Mouse (Mus musculus) hindbrain, embryonic 12.5 days (tissue): ENCODE data around the gene Prokr2. TPM values are rescaled to one million over a fixed set of nuclear protein-coding genes. Genes with fewer than 3 reads are reported as not detected.
A peak's percentile ranks its signal among the peaks of the same experiment; 100 is the strongest.
"Not testable (repeated sequence)": the region's sequence is repeated elsewhere in the genome, so short reads cannot be mapped to it uniquely, and the experiment has no call there.

Source experiments
- ATAC-seq: fragments of 200-750 bp; cut with Nextera tagmentation; 2 replicates; pipeline ENCODE4 v1.8.0; 2017; ENCODE audit warnings: moderate TSS enrichment; ENCODE audit not compliant: low FRiP score
- H3K27ac ChIP-seq: fragments of 300-500 bp; sonication (generic); 2 replicates; pipeline ENCODE4 v1.5.1; 2016; ENCODE audit warnings: mild to moderate bottlenecking
- H3K27me3 ChIP-seq: fragments of 300-500 bp; sonication (generic); 2 replicates; pipeline ENCODE4 v1.6.1; 2016; ENCODE audit warnings: mild to moderate bottlenecking
- H3K36me3 ChIP-seq: fragments of 300-500 bp; sonication (generic); 2 replicates; pipeline ENCODE4 v1.6.1; 2016; ENCODE audit warnings: mild to moderate bottlenecking
- H3K4me1 ChIP-seq: fragments of 300-500 bp; sonication (generic); 2 replicates; pipeline ENCODE4 v1.6.1; 2016
- H3K4me2 ChIP-seq: fragments of 300-500 bp; sonication (generic); replicated peaks from 2 replicates; pipeline ENCODE4 v1.6.1; 2016; ENCODE audit warnings: mild to moderate bottlenecking
- H3K4me3 ChIP-seq: fragments of 300-500 bp; sonication (generic); 2 replicates; pipeline ENCODE4 v1.5.1; 2016; ENCODE audit warnings: mild to moderate bottlenecking
- H3K9ac ChIP-seq: fragments of 300-500 bp; sonication (generic); 2 replicates; pipeline ENCODE4 v1.6.1; 2016; ENCODE audit warnings: mild to moderate bottlenecking, moderate library complexity
- H3K9me3 ChIP-seq: fragments of 300-500 bp; sonication (generic); replicated peaks from 2 replicates; pipeline ENCODE4 v1.6.1; 2016; ENCODE audit warnings: mild to moderate bottlenecking
- WGBS: fragments of 180-500 bp; shearing (Covaris S2); methylation state at CpG from one replicate; pipeline ENCODE4 v1.1.7; 2016; 5-methylcytosine and 5-hydroxymethylcytosine counted together
- polyA plus RNA-seq: library from polyadenylated mRNA; unstranded; fragments of >200 nt; fragmentation: Nextera tagmentation; extraction: Ambion mirVana; gene quantifications from 2 replicates; pipeline ENCODE4 v1.2.1, GENCODE M21; 2016

Prokr2 gene
- polyA plus RNA-seq, 1 experiment from 2014 or later: 1.1 TPM

- Histone ChIP-seq H3K9ac (no peak overlapping the region), H3K4me2 (no peak overlapping the region), H3K27me3 (no peaks in the 10 kb centered on the region), H3K4me1 (no peaks in the 10 kb centered on the region), H3K27ac (no peak overlapping the region), H3K9me3 (no peaks in the 10 kb centered on the region), H3K36me3 (no peaks in the 10 kb centered on the region), H3K4me3 (no peak overlapping the region)
- no peak for ATAC-seq
- 71% methylated on average over 4 of the region's 4 CpGs for WGBS
These were observed 61.7 kb downstream of the Prokr2 start for GRCm38 (mm10) chr2:132323541-132323940.

- Histone ChIP-seq H3K9ac (no peak overlapping the region), H3K4me3 (no peak overlapping the region), H3K4me1 (no peaks in the 10 kb centered on the region), H3K27ac (no peak overlapping the region), H3K4me2 (no peak overlapping the region), H3K36me3 (no peaks in the 10 kb centered on the region), H3K9me3 (no peaks in the 10 kb centered on the region), H3K27me3 (no peaks in the 10 kb centered on the region)
- 68% methylated on average over 5 of the region's 5 CpGs for WGBS
- no peak for ATAC-seq
These were observed 64.7 kb downstream of the Prokr2 start for GRCm38 (mm10) chr2:132320516-132320915.

GRCm38 (mm10) chr2:132317178-132317577 lies 68.1 kb downstream of the Prokr2 start:
- Histone ChIP-seq H3K4me1 (no peaks in the 10 kb centered on the region), H3K9me3 (no peaks in the 10 kb centered on the region; the same call in 1 of the 2 replicates), H3K9ac (no peak overlapping the region), H3K36me3 (no peaks in the 10 kb centered on the region), H3K27ac (no peak overlapping the region), H3K27me3 (no peaks in the 10 kb centered on the region), H3K4me3 (no peak overlapping the region), H3K4me2 (no peak overlapping the region)
- WGBS: 88% methylated on average over 1 of the region's 1 CpGs
- ATAC-seq: no peak

GRCm38 (mm10) chr2:132316041-132316808 lies 69.0 kb downstream of the Prokr2 start:
- H3K27me3 ChIP-seq: no peaks in the 10 kb centered on the region
- H3K27ac ChIP-seq: no peak overlapping the region
- no peak overlapping the region for H3K9ac ChIP-seq
- H3K4me2 ChIP-seq: no peak overlapping the region
- H3K4me3 ChIP-seq: no peak overlapping the region
- H3K9me3 ChIP-seq: no peaks in the 10 kb centered on the region; the same call in 1 of the 2 replicates
- H3K36me3 ChIP-seq: 0 out of 2 replicates have a peak, but pooled peaks cover 5% of the 10 kb centered on the region
- WGBS: 41% methylated on average over 8 of the region's 8 CpGs
- no peaks in the 10 kb centered on the region for H3K4me1 ChIP-seq
- ATAC-seq: peak; percentile 72

GRCm38 (mm10) chr2:132314057-132314456 lies 71.2 kb downstream of the Prokr2 start:
- H3K4me2 ChIP-seq, H3K4me3 ChIP-seq, H3K27me3 ChIP-seq, H3K4me1 ChIP-seq, H3K9ac ChIP-seq, ATAC-seq, H3K9me3 ChIP-seq, H3K27ac ChIP-seq: not testable (repeated sequence)
- 88% methylated on average over 8 of the region's 8 CpGs for WGBS
- peaks cover 21% of the 10 kb centered on the region for H3K36me3 ChIP-seq

- H3K36me3 ChIP-seq: peaks cover 23% of the 10 kb centered on the region
- no peak overlapping the region for H3K4me3 ChIP-seq
- 95% methylated on average over 2 of the region's 2 CpGs for WGBS
- no peaks in the 10 kb centered on the region for H3K4me1 ChIP-seq
- no peaks in the 10 kb centered on the region for H3K27me3 ChIP-seq
- no peaks in the 10 kb centered on the region; the same call in 1 of the 2 replicates for H3K9me3 ChIP-seq
- no peak overlapping the region for H3K4me2 ChIP-seq
- H3K9ac ChIP-seq: no peak overlapping the region
- ATAC-seq: peak; percentile 46
- H3K27ac ChIP-seq: no peak overlapping the region
These were observed 71.7 kb downstream of the Prokr2 start for GRCm38 (mm10) chr2:132313568-132313967.

- no peak overlapping the region for H3K9ac ChIP-seq
- H3K4me2 ChIP-seq: no peak overlapping the region
- H3K36me3 ChIP-seq: peaks cover 31% of the 10 kb centered on the region
- no peaks in the 10 kb centered on the region for H3K27me3 ChIP-seq
- H3K27ac ChIP-seq: no peak overlapping the region
- no peak overlapping the region for H3K4me3 ChIP-seq
- WGBS: 82% methylated on average over 5 of the region's 5 CpGs
- H3K9me3 ChIP-seq: no peaks in the 10 kb centered on the region; the same call in 1 of the 2 replicates
- ATAC-seq: no peak
- H3K4me1 ChIP-seq: no peaks in the 10 kb centered on the region
These were observed 72.6 kb downstream of the Prokr2 start for GRCm38 (mm10) chr2:132312616-132313015.

GRCm38 (mm10) chr2:132309398-132309930 lies 75.8 kb downstream of the Prokr2 start:
- no peak for ATAC-seq
- H3K27ac ChIP-seq: no peak overlapping the region
- WGBS: 95% methylated on average over 6 of the region's 6 CpGs
- H3K9me3 ChIP-seq: no peaks in the 10 kb centered on the region; the same call in 1 of the 2 replicates
- H3K36me3 ChIP-seq: peaks cover 55% of the 10 kb centered on the region
- H3K9ac ChIP-seq: no peak overlapping the region
- no peak overlapping the region for H3K4me3 ChIP-seq
- H3K4me2 ChIP-seq: no peak overlapping the region
- no peaks in the 10 kb centered on the region for H3K27me3 ChIP-seq
- no peaks in the 10 kb centered on the region for H3K4me1 ChIP-seq

DNA sequence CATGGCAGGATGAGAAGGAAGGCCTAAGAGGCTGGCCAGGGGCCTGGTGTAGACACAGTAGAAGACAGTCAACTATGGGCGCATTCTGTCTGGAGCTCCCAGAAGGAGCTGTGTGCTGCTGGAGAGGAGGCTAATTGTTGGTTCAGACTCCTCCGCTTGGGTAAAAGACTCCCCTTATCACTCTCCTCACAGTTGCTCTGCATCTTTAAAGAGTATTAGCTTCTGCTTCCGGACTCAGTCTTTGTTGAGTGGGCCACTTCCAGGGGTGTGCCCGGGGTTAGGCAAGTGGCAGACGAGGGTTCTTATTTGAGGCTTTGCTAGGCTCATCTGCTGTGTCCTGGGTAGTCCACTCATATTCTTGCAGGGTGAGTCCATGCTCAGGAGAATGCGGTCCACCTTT lies 76.4 kb downstream of the Prokr2 start:
- Histone ChIP-seq H3K36me3 (peaks cover 61% of the 10 kb centered on the region), H3K9ac (no peak overlapping the region), H3K4me1 (no peaks in the 10 kb centered on the region), H3K27ac (no peak overlapping the region), H3K9me3 (no peaks in the 10 kb centered on the region; the same call in 1 of the 2 replicates), H3K27me3 (no peaks in the 10 kb centered on the region), H3K4me3 (no peak overlapping the region), H3K4me2 (no peak overlapping the region)
- WGBS: 96% methylated on average over 6 of the region's 6 CpGs
- no peak for ATAC-seq

GRCm38 (mm10) chr2:132307213-132307843 lies 77.9 kb downstream of the Prokr2 start:
- Histone ChIP-seq H3K27ac (no peak overlapping the region), H3K4me3 (no peak overlapping the region), H3K4me2 (no peak overlapping the region), H3K4me1 (no peaks in the 10 kb centered on the region), H3K9ac (no peak overlapping the region), H3K9me3 (no peaks in the 10 kb centered on the region), H3K36me3 (peaks cover 73% of the 10 kb centered on the region), H3K27me3 (no peaks in the 10 kb centered on the region)
- ATAC-seq: no peak
- 95% methylated on average over 11 of the region's 11 CpGs for WGBS

DNA sequence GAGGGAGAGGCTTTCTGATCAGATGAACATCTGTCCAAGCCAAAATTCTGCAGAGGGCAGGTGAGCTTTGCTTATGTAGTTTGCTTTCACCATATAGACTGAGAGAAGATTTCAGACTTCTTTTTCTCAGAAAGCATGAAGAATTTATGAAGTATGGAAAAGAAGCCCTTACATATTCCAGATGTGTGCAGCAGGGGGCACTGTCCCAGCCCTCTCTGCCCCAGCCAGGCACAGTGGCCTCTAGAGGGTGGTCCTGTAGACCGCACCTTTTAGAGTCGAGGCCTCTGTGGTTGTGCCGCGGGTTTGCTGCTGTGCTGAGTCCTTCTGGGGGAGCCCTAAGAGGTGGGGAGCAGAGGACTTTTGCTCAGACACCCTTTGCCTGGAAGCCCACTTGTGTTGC lies 79.3 kb downstream of the Prokr2 start:
- no peak overlapping the region for H3K4me3 ChIP-seq
- H3K4me2 ChIP-seq: no peak overlapping the region
- WGBS: 55% methylated on average over 4 of the region's 4 CpGs
- no peak overlapping the region for H3K27ac ChIP-seq
- H3K9ac ChIP-seq: no peak overlapping the region
- H3K36me3 ChIP-seq: peaks cover 81% of the 10 kb centered on the region
- no peaks in the 10 kb centered on the region for H3K9me3 ChIP-seq
- no peaks in the 10 kb centered on the region for H3K4me1 ChIP-seq
- ATAC-seq: no peak
- H3K27me3 ChIP-seq: no peaks in the 10 kb centered on the region

DNA sequence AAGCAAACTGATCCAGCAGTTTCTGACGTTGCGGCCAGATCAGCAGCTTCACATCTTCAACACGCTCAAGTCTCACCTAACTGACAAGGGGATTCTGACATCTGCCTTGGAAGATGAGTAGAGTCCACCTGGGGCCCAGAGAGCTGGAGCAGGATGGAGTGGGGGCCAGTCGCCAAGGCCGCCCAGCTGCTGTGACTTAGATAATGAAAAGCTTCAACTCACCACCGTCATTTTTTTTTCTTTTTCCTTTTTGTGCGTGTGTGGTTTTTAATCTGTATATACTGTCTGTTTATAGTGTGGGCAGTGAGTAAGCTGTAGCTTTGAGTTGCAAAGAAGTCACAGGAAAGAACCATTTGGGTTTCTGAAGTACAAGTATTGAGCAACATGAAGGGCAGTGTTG lies 80.1 kb downstream of the Prokr2 start:
- 93% methylated on average over 7 of the region's 7 CpGs for whole genome bisulfite sequencing
- Histone ChIP-seq H3K4me3 (no peak overlapping the region), H3K27ac (no peak overlapping the region), H3K36me3 (peaks cover 77% of the 10 kb centered on the region), H3K4me2 (no peak overlapping the region), H3K9me3 (no peaks in the 10 kb centered on the region), H3K9ac (no peak overlapping the region), H3K27me3 (no peaks in the 10 kb centered on the region), H3K4me1 (no peaks in the 10 kb centered on the region)
- no peak for ATAC-seq
